In the genomic region with DNA sequence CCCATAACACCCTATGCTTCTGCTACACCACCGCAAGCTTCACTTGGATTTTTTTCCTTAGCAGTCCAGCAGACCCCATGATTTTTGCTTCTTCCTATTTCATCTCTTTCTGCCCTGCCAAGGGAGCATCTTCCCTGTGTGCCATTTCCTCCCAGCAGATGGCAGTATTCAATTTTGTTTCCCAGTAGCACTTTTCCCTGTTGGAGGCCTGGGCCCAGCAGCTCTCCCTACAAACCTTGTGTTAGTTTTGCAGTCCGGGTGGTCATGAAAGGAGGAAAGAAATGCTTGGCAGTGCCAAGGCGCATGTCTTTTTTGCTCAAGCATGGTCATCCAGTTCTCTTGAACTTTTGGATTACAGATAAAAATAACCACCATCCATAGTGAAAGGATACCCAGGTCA, we compare ENCODE assay signal across 9 mouse cellular contexts.
DNase-seq lines count a peak whose midpoint lies in the region; ATAC-seq and TF ChIP-seq lines count a peak whose summit lies in the region.
"Had no signal": no experiment of that assay in that cellular context is flagged by ENCODE, and none has a peak within 500 bp of the region (broad histone marks: within the 10 kb centered on the region; RNA-seq: fewer than 3 reads in every experiment).

No protein-coding gene starts in this region.

- no peaks in the 10 kb centered on the region for H3K27me3 ChIP-seq in forebrain, embryonic 14.5 days (replicated peaks; ENCODE audit: control insufficient read depth, insufficient read depth, low read length)
- H3K27me3 ChIP-seq in forebrain, embryonic 15.5 days, result no peaks in the 10 kb centered on the region
- no peaks in the 10 kb centered on the region for H3K27me3 ChIP-seq in kidney, postnatal 0 days (ENCODE audit: insufficient read depth, low read length)
- H3K27me3 ChIP-seq in liver, embryonic 13.5 days, result no peaks in the 10 kb centered on the region
- H3K27me3 ChIP-seq: liver, embryonic 15.5 days had no signal

- 74% methylated on average over 3 of the region's 3 CpGs for WGBS in forebrain, embryonic 14.5 days
- 76% methylated on average over 3 of the region's 3 CpGs for WGBS in forebrain, embryonic 15.5 days
- WGBS in kidney, postnatal 0 days, result 59% methylated on average over 3 of the region's 3 CpGs
- WGBS in liver, embryonic 13.5 days (ENCODE audit: insufficient replicate concordance), result 55% methylated on average over 3 of the region's 3 CpGs

- H3K9me3 ChIP-seq in forebrain, embryonic 14.5 days (replicated peaks; ENCODE audit: control insufficient read depth, low read length), result no peaks in the 10 kb centered on the region
- no peaks in the 10 kb centered on the region for H3K9me3 ChIP-seq in forebrain, embryonic 15.5 days
- H3K9me3 ChIP-seq in kidney, postnatal 0 days (replicated peaks; ENCODE audit: low read length), result no peaks in the 10 kb centered on the region
- H3K9me3 ChIP-seq in liver, embryonic 13.5 days (replicated peaks), result no peaks in the 10 kb centered on the region
- H3K9me3 ChIP-seq: liver, embryonic 15.5 days had no signal

- no peak overlapping the region for H3K27ac ChIP-seq in forebrain, embryonic 14.5 days (ENCODE audit: low read depth, low read length)
- H3K27ac ChIP-seq in forebrain, embryonic 15.5 days (replicated peaks), result no peak overlapping the region
- H3K27ac ChIP-seq in kidney, postnatal 0 days, result no peak overlapping the region
- no peak overlapping the region for H3K27ac ChIP-seq in liver, embryonic 13.5 days
- H3K27ac ChIP-seq: liver, embryonic 15.5 days had no signal

- no peak for ATAC-seq in forebrain, embryonic 14.5 days
- no peak for ATAC-seq in forebrain, embryonic 15.5 days (replicated peaks)
- ATAC-seq in kidney, postnatal 0 days (replicated peaks; ENCODE audit: low FRiP score, low read depth), result no peak
- ATAC-seq in liver, embryonic 13.5 days (ENCODE audit: low read depth), result peak; percentile 47; the same call in 1 of the 2 replicates

- H3K36me3 ChIP-seq in forebrain, embryonic 14.5 days (ENCODE audit: control insufficient read depth, insufficient read depth, low read length), result no peaks in the 10 kb centered on the region
- H3K36me3 ChIP-seq in forebrain, embryonic 15.5 days, result no peaks in the 10 kb centered on the region
- H3K36me3 ChIP-seq in kidney, postnatal 0 days (ENCODE audit: insufficient read depth, low read length), result no peaks in the 10 kb centered on the region
- H3K36me3 ChIP-seq in liver, embryonic 13.5 days, result no peaks in the 10 kb centered on the region
- H3K36me3 ChIP-seq: liver, embryonic 15.5 days had no signal

- DNase-seq in forebrain, embryonic 14.5 days (ENCODE audit: low spot score), result peak; percentile 17
- DNase-seq in ES-CJ7 (ENCODE audit: low read depth, low spot score), result peak; percentile 33
- DNase-seq in embryo, embryonic 10 days (ENCODE audit: low spot score), result peak; percentile 60
- DNase-seq in kidney, postnatal 0 days (ENCODE audit: low spot score), result peak; percentile 32
- no peak for DNase-seq in liver, embryonic 13.5 days
- DNase-seq in right cerebral cortex, postnatal 4 days, result peak; percentile 16
- DNase-seq in spleen, adult 12 weeks (ENCODE audit: low spot score), result no peak

- peak; percentile 70 for TF ChIP-seq CTCF in kidney, postnatal 0 days (IDR thresholded peaks at IDR 0.05; ENCODE audit: low read depth)

- no peak overlapping the region for H3K9ac ChIP-seq in forebrain, embryonic 14.5 days (ENCODE audit: low read length)
- no peak overlapping the region for H3K9ac ChIP-seq in forebrain, embryonic 15.5 days (replicated peaks)
- no peak overlapping the region for H3K9ac ChIP-seq in kidney, postnatal 0 days (ENCODE audit: low read depth, low read length)
- no peak overlapping the region for H3K9ac ChIP-seq in liver, embryonic 13.5 days
- H3K9ac ChIP-seq: liver, embryonic 15.5 days had no signal

- H3K4me2 ChIP-seq in forebrain, embryonic 14.5 days (ENCODE audit: low read length), result no peak overlapping the region
- H3K4me2 ChIP-seq in forebrain, embryonic 15.5 days (replicated peaks), result no peak overlapping the region
- no peak overlapping the region for H3K4me2 ChIP-seq in kidney, postnatal 0 days (ENCODE audit: low read length)
- no peak overlapping the region for H3K4me2 ChIP-seq in liver, embryonic 13.5 days
- H3K4me2 ChIP-seq: liver, embryonic 15.5 days had no signal

- H3K4me3 ChIP-seq in forebrain, embryonic 14.5 days (ENCODE audit: low read depth, low read length), result no peak overlapping the region
- H3K4me3 ChIP-seq in forebrain, embryonic 15.5 days, result no peak overlapping the region
- no peak overlapping the region for H3K4me3 ChIP-seq in kidney, postnatal 0 days (replicated peaks; ENCODE audit: low read depth, low read length)
- no peak overlapping the region for H3K4me3 ChIP-seq in liver, embryonic 13.5 days (replicated peaks)
- H3K4me3 ChIP-seq: liver, embryonic 15.5 days had no signal

- H3K4me1 ChIP-seq in forebrain, embryonic 14.5 days (ENCODE audit: control insufficient read depth, insufficient read depth, low read length), result no peaks in the 10 kb centered on the region
- no peaks in the 10 kb centered on the region for H3K4me1 ChIP-seq in forebrain, embryonic 15.5 days
- no peaks in the 10 kb centered on the region for H3K4me1 ChIP-seq in kidney, postnatal 0 days (replicated peaks; ENCODE audit: insufficient read depth, low read length)
- peaks cover 4% of the 10 kb centered on the region; the same call in 1 of the 2 replicates for H3K4me1 ChIP-seq in liver, embryonic 13.5 days (replicated peaks)
- H3K4me1 ChIP-seq: liver, embryonic 15.5 days had no signal

Comparison
In these comparisons a context has a peak if more than half of its experiments do, and no peak if none do; other contexts are left out.
1. DNase-seq: peak in forebrain, embryonic 14.5 days (single experiment), ES-CJ7 (single experiment), embryo, embryonic 10 days (single experiment), kidney, postnatal 0 days (single experiment) and right cerebral cortex, postnatal 4 days (single experiment); none in liver, embryonic 13.5 days (single experiment) and spleen, adult 12 weeks (single experiment).